Mouse (Mus musculus) B cell, adult 2 months (primary cell): ENCODE data around the gene Trmt44.

Source experiments
- DNase-seq, 2 experiments: peaks; one replicate each; pipeline ENCODE4 v3.0.0; 2022

Trmt44 gene

GRCm38 (mm10) chr5:35584259-35584658 lies 9.4 kb upstream of the Trmt44 start:
- peak; percentile 25 to 26 for DNase-seq

GRCm38 (mm10) chr5:35583221-35583783 lies 8.4 kb upstream of the Trmt44 start:
- DNase-seq: peak; percentile 62 to 65

GRCm38 (mm10) chr5:35582445-35583220 lies 7.8 kb upstream of the Trmt44 start, which contains the start of gene Acox3:
Acox3 (plus strand) TSS chr5:35583040.
- DNase-seq: peak; percentile 94

- DNase-seq: no peak
Observed at GRCm38 (mm10) chr5:35580156-35580922, 5.5 kb upstream of the Trmt44 start.

- no peak for DNase-seq
Observed at GRCm38 (mm10) chr5:35579247-35579893, 4.5 kb upstream of the Trmt44 start.

GRCm38 (mm10) chr5:35578411-35578810 lies 3.5 kb upstream of the Trmt44 start:
- DNase-seq: no peak

GRCm38 (mm10) chr5:35576409-35577020 lies 1.6 kb upstream of the Trmt44 start:
- no peak for DNase-seq

GRCm38 (mm10) chr5:35571546-35571945 lies 3.3 kb downstream of the Trmt44 start:
- DNase-seq: no peak

GRCm38 (mm10) chr5:35566632-35567031 lies 8.2 kb downstream of the Trmt44 start:
- no peak for DNase-seq

- no peak for DNase-seq
Observed at GRCm38 (mm10) chr5:35565217-35565616, 9.7 kb downstream of the Trmt44 start.

- DNase-seq: peak; percentile 88 to 89
Observed at GRCm38 (mm10) chr5:35563449-35563848, 11.4 kb downstream of the Trmt44 start.

GRCm38 (mm10) chr5:35562616-35563015 lies 12.3 kb downstream of the Trmt44 start:
- no peak for DNase-seq

GRCm38 (mm10) chr5:35559447-35559846 lies 15.4 kb downstream of the Trmt44 start:
- no peak for DNase-seq

- no peak for DNase-seq
Observed at GRCm38 (mm10) chr5:35557946-35558621, 16.8 kb downstream of the Trmt44 start.

- DNase-seq: no peak
Observed at GRCm38 (mm10) chr5:35556393-35556792, 18.5 kb downstream of the Trmt44 start.

- no peak for DNase-seq
Observed at GRCm38 (mm10) chr5:35552838-35553539, 21.9 kb downstream of the Trmt44 start.

GRCm38 (mm10) chr5:35551855-35552837 lies 22.7 kb downstream of the Trmt44 start:
- DNase-seq: no peak

GRCm38 (mm10) chr5:35546127-35546526 lies 28.7 kb downstream of the Trmt44 start:
- DNase-seq: no peak

GRCm38 (mm10) chr5:35541059-35541790 lies 33.6 kb downstream of the Trmt44 start:
- no peak for DNase-seq
